Mouse (Mus musculus) embryo, embryonic 10 days (tissue): ENCODE results near the gene Qrich2.

ENCODE experiments used
- DNase-seq: peaks from one replicate; pipeline ENCODE4 v3.0.0-alpha.2; 2015; ENCODE audit warnings: low spot score

The Qrich2 gene

GRCm38 (mm10) chr11:116445596-116446307 lies 20.3 kb downstream of the Qrich2 start:
- DNase-seq, result peak; percentile 94

- no peak for DNase-seq
These were observed 22.1 kb downstream of the Qrich2 start for GRCm38 (mm10) chr11:116443935-116444334.

- DNase-seq, result no peak
These were observed 22.7 kb downstream of the Qrich2 start for GRCm38 (mm10) chr11:116443311-116443710.

GRCm38 (mm10) chr11:116442867-116443177 lies 23.2 kb downstream of the Qrich2 start:
- DNase-seq, result no peak

GRCm38 (mm10) chr11:116442129-116442866 lies 23.7 kb downstream of the Qrich2 start:
- DNase-seq, result no peak

- DNase-seq, result no peak
These were observed 25.5 kb downstream of the Qrich2 start for GRCm38 (mm10) chr11:116440408-116441068.

GRCm38 (mm10) chr11:116439269-116440240 lies 26.5 kb downstream of the Qrich2 start:
- no peak for DNase-seq

- no peak for DNase-seq
These were observed 28.5 kb downstream of the Qrich2 start for GRCm38 (mm10) chr11:116437541-116437940.

GRCm38 (mm10) chr11:116436725-116437331 lies 29.2 kb downstream of the Qrich2 start:
- no peak for DNase-seq

- DNase-seq, result no peak
These were observed 29.9 kb downstream of the Qrich2 start for GRCm38 (mm10) chr11:116435992-116436724.

GRCm38 (mm10) chr11:116434967-116435752 lies 30.9 kb downstream of the Qrich2 start:
- DNase-seq, result no peak

- DNase-seq, result peak; percentile 75
These were observed 31.6 kb downstream of the Qrich2 start for GRCm38 (mm10) chr11:116434287-116434966.

- DNase-seq, result peak; percentile 100
These were observed 32.4 kb downstream of the Qrich2 start, which contains the start of gene Ubald2 for GRCm38 (mm10) chr11:116433356-116434286. TSS of gene Ubald2 (plus strand) at chr11:116434094.

- DNase-seq, result no peak
These were observed 33.3 kb downstream of the Qrich2 start for GRCm38 (mm10) chr11:116432593-116433355.

GRCm38 (mm10) chr11:116432127-116432526 lies 33.9 kb downstream of the Qrich2 start:
- DNase-seq, result no peak

- DNase-seq, result no peak
These were observed 34.5 kb downstream of the Qrich2 start for GRCm38 (mm10) chr11:116431428-116432077.
